Mouse (Mus musculus) embryonic facial prominence, embryonic 11.5 days (tissue): Measurements from ENCODE around the gene Myo1c. TPM values are rescaled to one million over a fixed set of nuclear protein-coding genes. Genes with fewer than 3 reads are reported as not detected.
A peak's percentile ranks its signal among the peaks of the same experiment; 100 is the strongest.

Source experiments
- ATAC-seq: fragments of 200-750 bp; cut with Nextera tagmentation; replicated peaks from 2 replicates; pipeline ENCODE4 v1.8.0; 2017; ENCODE audit warnings: low read depth; ENCODE audit not compliant: insufficient number of reproducible peaks, low FRiP score, low TSS enrichment
- DNase-seq: peaks from one replicate; pipeline ENCODE4 v3.0.0-alpha.2; 2015; ENCODE audit warnings: low spot score
- H3K27ac ChIP-seq: fragments of 300-500 bp; sonication (generic); replicated peaks from 2 replicates; pipeline ENCODE4 v1.5.1; 2014; ENCODE audit warnings: mild to moderate bottlenecking, low read depth, low read length, control low read depth
- H3K27me3 ChIP-seq: fragments of 300-500 bp; sonication (generic); 2 replicates; pipeline ENCODE4 v1.6.1; 2014; ENCODE audit warnings: mild to moderate bottlenecking, low read length, moderate library complexity, mixed read lengths; ENCODE audit not compliant: control insufficient read depth, insufficient read depth
- H3K36me3 ChIP-seq: fragments of 300-500 bp; sonication (generic); replicated peaks from 2 replicates; pipeline ENCODE4 v1.6.1; 2014; ENCODE audit warnings: low read depth, mild to moderate bottlenecking, low read length, moderate library complexity, mixed read lengths; ENCODE audit not compliant: control insufficient read depth, insufficient read depth
- H3K4me1 ChIP-seq: fragments of 300-500 bp; sonication (generic); 2 replicates; pipeline ENCODE4 v1.6.1; 2014; ENCODE audit warnings: low read length, mixed read lengths; ENCODE audit not compliant: control insufficient read depth, insufficient read depth
- H3K4me2 ChIP-seq: fragments of 300-500 bp; sonication (generic); 2 replicates; pipeline ENCODE4 v1.6.1; 2014; ENCODE audit warnings: low read depth, mild to moderate bottlenecking, control low read depth, low read length, moderate library complexity
- H3K4me3 ChIP-seq: fragments of 300-500 bp; sonication (generic); 2 replicates; pipeline ENCODE4 v1.5.1; 2014; ENCODE audit warnings: low read depth, low read length, control low read depth
- H3K9ac ChIP-seq: fragments of 300-500 bp; sonication (generic); replicated peaks from 2 replicates; pipeline ENCODE4 v1.6.1; 2014; ENCODE audit warnings: mild to moderate bottlenecking, control low read depth, low read length
- H3K9me3 ChIP-seq: fragments of 300-500 bp; sonication (generic); replicated peaks from 2 replicates; pipeline ENCODE4 v1.6.1; 2016; ENCODE audit warnings: mild to moderate bottlenecking, low read length, inconsistent platforms, mixed read lengths; ENCODE audit not compliant: control insufficient read depth
- WGBS: fragments of 180-500 bp; shearing (Covaris S2); extraction: QIAGEN DNeasy Blood & Tissue Kit; methylation state at CpG from one replicate; pipeline ENCODE4 v1.1.7; 2014; 5-methylcytosine and 5-hydroxymethylcytosine counted together
- polyA plus RNA-seq: library from polyadenylated mRNA; unstranded; fragments of >200 nt; fragmentation: Nextera tagmentation; extraction: Ambion mirVana; gene quantifications from 2 replicates; pipeline ENCODE4 v1.2.1, GENCODE M21; 2014

Myo1c gene
- polyA plus RNA-seq, 1 experiment from 2014 or later: 14.1 TPM

DNA sequence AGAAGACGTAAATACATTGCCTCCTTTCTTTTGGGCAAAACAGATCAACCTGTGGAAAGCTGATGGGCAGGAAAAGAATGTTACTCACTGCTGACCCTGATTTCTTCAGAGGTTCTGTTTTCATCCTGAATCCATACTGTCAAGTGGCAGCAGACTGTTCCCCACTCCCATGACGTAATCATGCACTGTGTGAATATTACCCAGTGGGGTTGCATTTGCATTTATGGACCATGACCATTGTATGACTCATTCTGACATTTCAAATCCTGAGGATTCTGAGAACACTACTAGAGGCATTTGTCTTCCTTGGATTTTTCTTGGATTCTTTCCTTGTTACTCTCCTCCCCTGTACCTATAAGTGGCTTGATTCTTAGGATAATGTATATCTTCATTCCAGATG, 53.4 kb downstream of the Myo1c start:
- 99% methylated on average over 2 of the region's 2 CpGs for WGBS
- ATAC-seq: no peak
- Histone ChIP-seq H3K4me2 (no peak overlapping the region), H3K4me1 (no peaks in the 10 kb centered on the region), H3K9me3 (no peaks in the 10 kb centered on the region), H3K27me3 (no peaks in the 10 kb centered on the region), H3K27ac (no peak overlapping the region), H3K4me3 (no peak overlapping the region), H3K9ac (no peak overlapping the region), H3K36me3 (peaks cover 11% of the 10 kb centered on the region)
- no peak for DNase-seq

DNA sequence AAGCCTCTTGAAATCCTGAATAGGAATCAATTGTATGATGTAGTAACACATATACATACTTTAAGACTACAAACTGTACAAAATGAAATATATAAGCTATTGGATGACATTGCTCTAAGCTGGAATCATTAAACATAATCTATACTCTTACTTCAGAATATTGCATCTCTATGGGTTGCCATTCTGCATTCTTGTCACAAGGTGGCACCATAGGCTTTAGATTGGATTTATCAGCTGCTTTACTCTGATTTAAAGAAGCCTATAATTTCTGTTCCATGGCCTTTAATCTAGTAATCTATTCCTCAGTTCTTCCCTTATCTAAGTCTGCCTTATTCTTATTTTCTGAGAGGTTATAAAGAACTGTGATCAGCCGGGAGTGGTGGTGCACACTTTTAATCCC, 63.6 kb downstream of the Myo1c start:
- Histone ChIP-seq H3K27ac (no peak overlapping the region), H3K4me1 (no peaks in the 10 kb centered on the region), H3K27me3 (no peaks in the 10 kb centered on the region), H3K4me3 (no peak overlapping the region), H3K9me3 (no peaks in the 10 kb centered on the region), H3K9ac (no peak overlapping the region), H3K4me2 (no peak overlapping the region), H3K36me3 (no peaks in the 10 kb centered on the region)
- no peak for ATAC-seq
- 91% methylated on average over 1 of the region's 1 CpGs for WGBS
- DNase-seq: peak; percentile 53

DNA sequence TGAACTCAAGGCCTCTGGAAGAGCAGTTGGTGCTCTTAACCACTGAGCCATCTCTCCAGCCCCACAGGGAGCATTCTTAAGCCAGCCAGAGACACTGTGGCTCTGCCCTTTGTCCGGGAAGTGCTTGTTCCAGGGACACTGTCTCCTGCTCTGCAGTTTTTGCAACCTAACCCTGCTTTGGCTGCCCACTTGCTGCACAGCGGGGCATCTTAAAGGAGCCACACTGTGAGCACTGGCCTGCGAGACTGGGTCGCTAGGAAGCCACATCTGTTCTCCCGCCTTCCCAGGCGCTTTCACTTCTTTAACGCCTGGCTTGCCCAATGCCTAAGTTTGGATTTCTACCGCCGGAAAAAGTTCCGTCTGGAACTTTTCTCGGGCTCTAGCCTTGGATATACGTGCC, 65.3 kb downstream of the Myo1c start:
- H3K4me3 ChIP-seq: no peak overlapping the region
- no peak for ATAC-seq

DNA sequence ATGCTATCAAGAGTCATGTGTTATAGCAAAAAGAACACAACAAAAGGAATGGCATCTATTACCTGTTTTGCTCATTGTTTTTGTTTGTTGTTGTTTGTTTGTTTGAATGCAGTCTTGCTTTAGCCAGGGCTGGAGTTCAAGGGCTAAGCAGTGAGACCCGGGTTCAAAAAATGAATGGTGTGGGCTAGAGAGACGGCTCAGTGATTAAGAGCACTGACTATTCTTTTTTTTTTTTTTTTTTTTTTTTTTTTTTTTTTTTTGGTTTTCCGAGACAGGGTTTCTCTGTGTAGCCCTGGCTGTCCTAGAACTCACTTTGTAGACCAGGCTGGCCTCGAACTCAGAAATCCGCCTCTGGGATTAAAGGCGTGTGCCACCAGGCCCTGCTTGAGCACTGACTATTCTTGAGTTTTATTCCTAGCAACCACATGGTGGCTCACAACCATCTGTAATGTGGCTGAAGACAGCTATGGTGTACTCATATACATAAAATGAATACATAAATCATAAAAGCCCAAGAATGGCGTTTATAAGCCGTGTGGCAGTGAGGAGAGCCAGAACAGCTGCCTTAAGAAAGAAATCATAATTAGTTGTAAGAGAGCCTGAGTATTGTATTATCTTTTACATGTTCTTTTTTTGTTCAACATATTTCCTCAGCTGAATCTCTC, 66.5 kb downstream of the Myo1c start:
- no peak overlapping the region for H3K27ac ChIP-seq
- ATAC-seq (no peak), DNase-seq (no peak)
- H3K36me3 ChIP-seq: no peaks in the 10 kb centered on the region
- no peaks in the 10 kb centered on the region for H3K27me3 ChIP-seq
- no peak overlapping the region for H3K9ac ChIP-seq
- H3K9me3 ChIP-seq: no peaks in the 10 kb centered on the region
- no peaks in the 10 kb centered on the region for H3K4me1 ChIP-seq
- no peak overlapping the region for H3K4me2 ChIP-seq
- H3K4me3 ChIP-seq: no peak overlapping the region
- WGBS: 87% methylated on average over 8 of the region's 8 CpGs

More for the DNA sequence above, 65.3 kb downstream of the Myo1c start:
- Histone ChIP-seq H3K27ac (no peak overlapping the region), H3K36me3 (no peaks in the 10 kb centered on the region), H3K9me3 (no peaks in the 10 kb centered on the region), H3K9ac (no peak overlapping the region), H3K4me1 (no peaks in the 10 kb centered on the region), H3K27me3 (no peaks in the 10 kb centered on the region), H3K4me2 (no peak overlapping the region)
- 19% methylated on average over 12 of the region's 12 CpGs for WGBS
- no peak for DNase-seq

DNA sequence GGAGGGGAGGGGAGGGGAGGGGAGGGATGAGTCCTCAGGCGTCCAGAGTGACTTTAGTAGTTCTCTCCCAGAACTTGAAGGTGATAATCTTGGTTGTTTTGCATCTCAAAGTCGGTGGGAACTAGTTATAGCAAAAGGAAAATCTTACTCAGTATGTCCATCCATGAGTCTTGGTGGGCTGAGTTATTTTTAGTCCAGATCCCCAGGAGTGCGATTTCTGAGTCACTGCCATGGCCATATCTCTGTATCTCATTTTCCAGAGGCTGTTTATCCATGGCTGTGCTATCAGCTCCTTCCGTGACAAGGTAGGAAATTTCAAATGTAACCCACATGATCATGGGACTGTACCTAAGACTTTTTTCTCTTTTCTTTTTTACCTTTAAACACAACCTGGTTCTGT, 72.0 kb downstream of the Myo1c start:
- H3K9ac ChIP-seq: no peak overlapping the region
- H3K4me3 ChIP-seq: no peak overlapping the region
- H3K4me1 ChIP-seq: no peaks in the 10 kb centered on the region
- no peak overlapping the region for H3K4me2 ChIP-seq
- no peaks in the 10 kb centered on the region for H3K36me3 ChIP-seq
- no peaks in the 10 kb centered on the region for H3K27me3 ChIP-seq
- no peak for DNase-seq
- no peaks in the 10 kb centered on the region for H3K9me3 ChIP-seq
- no peak for ATAC-seq
- H3K27ac ChIP-seq: no peak overlapping the region
- WGBS: 67% methylated on average over 4 of the region's 4 CpGs

Other genes with a start within 250 kb of the Myo1c start
- gene Serpinf1, start 227.8 kb upstream of the Myo1c start, polyA plus RNA-seq: 193 and 206 TPM in 2 replicates
- 0.34 TPM in 1 of 2 replicates, not detected in the other for gene Serpinf2, start 210.9 kb upstream of the Myo1c start, polyA plus RNA-seq
- 2.3 and 4.1 TPM in 2 replicates for gene Wdr81, start 195.8 kb upstream of the Myo1c start, polyA plus RNA-seq
- gene Tlcd2, start 188.8 kb upstream of the Myo1c start, polyA plus RNA-seq: 12.5 and 15.4 TPM in 2 replicates
- 102 and 103 TPM in 2 replicates for gene Prpf8, start 163.7 kb upstream of the Myo1c start, polyA plus RNA-seq
- gene Rilp, start 140.4 kb upstream of the Myo1c start, polyA plus RNA-seq: 0.18 and 0.27 TPM in 2 replicates
- 2.7 and 3.3 TPM in 2 replicates for gene Scarf1, start 137.0 kb upstream of the Myo1c start, polyA plus RNA-seq
- 2.6 and 3.2 TPM in 2 replicates for gene Slc43a2, start 118.8 kb upstream of the Myo1c start, polyA plus RNA-seq
- 83.0 and 84.2 TPM in 2 replicates for gene Pitpna, start 62.4 kb upstream of the Myo1c start, polyA plus RNA-seq
- 17.3 and 21.9 TPM in 2 replicates for gene Inpp5k, start 19.5 kb upstream of the Myo1c start, polyA plus RNA-seq
- 118 and 119 TPM in 2 replicates for gene Crk, start 28.8 kb downstream of the Myo1c start, polyA plus RNA-seq
- 1,573 and 1,672 TPM in 2 replicates for gene Ywhae, start 82.4 kb downstream of the Myo1c start, polyA plus RNA-seq
- 0.46 and 0.74 TPM in 2 replicates for gene Doc2b, start 145.5 kb downstream of the Myo1c start, polyA plus RNA-seq